Mouse (Mus musculus) R1 (cell line): Measurements from ENCODE around the gene Esyt2.

ENCODE experiments used
- DNase-seq: peaks from one replicate; pipeline ENCODE4 v3.0.0-alpha.2; 2018; ENCODE audit warnings: low read depth, low spot score

The Esyt2 gene

GRCm38 (mm10) chr12:116438591-116438990 lies 157.6 kb downstream of the Esyt2 start:
- DNase-seq, result no peak
